Mouse (Mus musculus): Measurements from ENCODE around the gene Igsf11. TPM values are rescaled to one million over a fixed set of nuclear protein-coding genes. Genes with fewer than 3 reads are reported as not detected.

Igsf11 gene
- polyA plus RNA-seq, 1 experiment from 2014 or later, result 3.2 TPM

DNA sequence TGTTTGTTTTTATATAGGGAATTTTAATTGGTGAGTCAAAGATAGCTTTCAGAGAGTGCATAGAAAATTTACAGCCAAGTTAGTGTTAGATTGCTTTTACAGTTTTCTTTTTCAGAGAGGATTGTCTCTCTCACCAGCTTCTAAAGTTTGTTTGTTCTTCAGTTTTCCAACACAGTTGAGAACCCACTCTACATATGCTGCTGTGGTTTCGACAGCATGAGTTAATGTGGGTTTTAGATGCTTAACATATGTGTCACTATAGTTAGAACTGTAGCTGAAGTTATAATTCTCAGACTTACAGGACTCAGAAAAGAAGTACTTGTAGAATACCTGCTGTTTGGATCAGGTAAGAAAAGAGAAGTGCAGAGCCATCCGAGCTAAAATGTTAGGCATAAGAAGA, 25.6 kb downstream of the Igsf11 start:
- Histone ChIP-seq H3K36me3 (ENCODE audit: control insufficient read depth, insufficient read depth, low read length) (no peaks in the 10 kb centered on the region), H3K4me3 (ENCODE audit: low read depth, low read length) (no peak overlapping the region), H3K4me1 (ENCODE audit: control insufficient read depth, insufficient read depth, low read length) (no peaks in the 10 kb centered on the region), H3K27ac (ENCODE audit: low read length) (no peak overlapping the region), H3K4me2 (ENCODE audit: low read length) (no peak overlapping the region), H3K9ac (ENCODE audit: low read depth, low read length) (no peak overlapping the region), H3K27me3 (ENCODE audit: control insufficient read depth, insufficient read depth, low read depth, low read length) (no peaks in the 10 kb centered on the region), H3K9me3 (replicated peaks; ENCODE audit: control insufficient read depth, low read length, poor library complexity, severe bottlenecking) (no peaks in the 10 kb centered on the region)
- ATAC-seq, result no peak
- WGBS, result 95% methylated on average over 2 of the region's 2 CpGs

DNA sequence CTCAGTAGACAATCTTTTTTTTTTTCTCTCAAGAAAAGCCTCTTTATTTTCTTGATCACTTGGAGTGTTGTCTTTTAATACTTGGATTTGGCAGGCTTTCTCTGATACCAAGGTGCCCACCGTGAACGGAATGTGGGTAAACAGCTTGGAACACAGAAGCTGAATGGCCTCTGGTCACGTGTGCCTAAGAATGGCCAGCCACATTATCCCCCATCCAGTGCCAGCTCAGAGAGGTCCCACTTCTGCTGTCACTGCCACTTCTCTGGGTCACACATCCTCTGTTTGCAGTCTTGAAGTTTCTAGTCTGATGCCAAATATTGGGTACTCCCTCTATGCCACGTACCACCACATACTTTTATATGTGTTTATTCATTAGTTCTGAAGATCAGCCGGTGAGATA, 28.0 kb downstream of the Igsf11 start:
- WGBS, result 75% methylated on average over 5 of the region's 5 CpGs
- H3K9me3 ChIP-seq (replicated peaks; ENCODE audit: control insufficient read depth, low read length, poor library complexity, severe bottlenecking), result no peaks in the 10 kb centered on the region

DNA sequence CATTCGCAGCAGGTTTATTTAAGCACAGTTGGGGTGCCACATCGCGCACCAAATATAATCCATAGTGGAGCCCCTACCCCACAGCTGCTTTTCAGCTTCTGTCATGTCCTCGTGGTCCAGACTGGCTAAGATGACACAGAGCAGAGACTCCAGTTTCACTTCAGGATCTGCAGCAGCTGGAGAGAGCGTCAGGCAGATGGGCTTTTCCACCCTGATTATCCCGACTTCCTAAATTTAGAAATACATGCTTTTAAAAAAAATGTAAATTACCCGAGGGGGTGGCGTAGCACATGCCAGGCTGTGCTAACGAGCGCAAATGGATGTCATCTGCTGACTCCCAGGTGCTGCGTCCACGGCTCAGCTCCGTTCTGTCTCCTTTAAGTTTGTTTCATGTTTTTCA, 32.5 kb downstream of the Igsf11 start:
- no peaks in the 10 kb centered on the region for H3K9me3 ChIP-seq (replicated peaks; ENCODE audit: control insufficient read depth, low read length, poor library complexity, severe bottlenecking)
- WGBS, result 57% methylated on average over 13 of the region's 13 CpGs
- no peaks in the 10 kb centered on the region for H3K36me3 ChIP-seq (ENCODE audit: control insufficient read depth, insufficient read depth, low read length)
- no peaks in the 10 kb centered on the region for H3K27me3 ChIP-seq (ENCODE audit: control insufficient read depth, insufficient read depth, low read depth, low read length)
- H3K4me2 ChIP-seq (ENCODE audit: low read length), result peak overlapping the region; percentile 23; the same call in 1 of the 2 replicates
- ATAC-seq, result peak; percentile 45; the same call in 1 of the 2 replicates
- no peak overlapping the region for H3K4me3 ChIP-seq (ENCODE audit: low read depth, low read length)
- H3K4me1 ChIP-seq (ENCODE audit: control insufficient read depth, insufficient read depth, low read length), result 0 out of 2 replicates have a peak, but pooled peaks cover 2% of the 10 kb centered on the region
- no peak overlapping the region for H3K27ac ChIP-seq (ENCODE audit: low read length)
- no peak overlapping the region for H3K9ac ChIP-seq (ENCODE audit: low read depth, low read length)

More for the DNA sequence above, 28.0 kb downstream of the Igsf11 start:
- H3K27ac ChIP-seq (ENCODE audit: low read length), result no peak overlapping the region
- no peak overlapping the region for H3K9ac ChIP-seq (ENCODE audit: low read depth, low read length)
- H3K4me3 ChIP-seq (ENCODE audit: low read depth, low read length), result no peak overlapping the region
- no peaks in the 10 kb centered on the region for H3K27me3 ChIP-seq (ENCODE audit: control insufficient read depth, insufficient read depth, low read depth, low read length)
- H3K4me1 ChIP-seq (ENCODE audit: control insufficient read depth, insufficient read depth, low read length), result 0 out of 2 replicates have a peak, but pooled peaks cover 2% of the 10 kb centered on the region
- H3K4me2 ChIP-seq (ENCODE audit: low read length), result no peak overlapping the region
- H3K36me3 ChIP-seq (ENCODE audit: control insufficient read depth, insufficient read depth, low read length), result no peaks in the 10 kb centered on the region
- 0 out of 2 replicates have a peak, but pooled peaks have one; percentile 48 for ATAC-seq

DNA sequence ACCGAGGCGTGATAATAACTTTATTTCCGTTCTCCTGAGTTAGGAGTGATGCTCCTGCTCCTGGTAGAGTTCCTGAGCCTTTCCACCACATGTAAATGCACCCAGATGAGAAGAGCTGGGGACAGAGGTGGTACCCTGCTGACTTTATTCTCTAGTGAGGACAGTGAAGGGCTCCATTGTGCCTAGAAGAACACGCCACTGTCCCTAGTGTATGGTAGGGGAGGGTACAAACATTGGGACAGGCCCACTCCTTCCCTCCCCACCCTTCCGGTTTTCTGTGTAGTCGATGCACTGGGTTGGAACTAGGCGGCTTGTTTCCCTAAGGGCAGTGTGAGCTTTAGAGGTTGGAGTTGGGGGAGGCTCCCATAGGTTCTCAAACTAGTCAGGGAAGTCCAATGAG, 36.3 kb downstream of the Igsf11 start:
- H3K9ac ChIP-seq (ENCODE audit: low read depth, low read length), result no peak overlapping the region
- no peaks in the 10 kb centered on the region for H3K27me3 ChIP-seq (ENCODE audit: control insufficient read depth, insufficient read depth, low read depth, low read length)
- H3K27ac ChIP-seq (ENCODE audit: low read length), result no peak overlapping the region
- 0 out of 2 replicates have a peak, but pooled peaks have one; percentile 8 for ATAC-seq
- no peak overlapping the region for H3K4me2 ChIP-seq (ENCODE audit: low read length)
- H3K4me3 ChIP-seq (ENCODE audit: low read depth, low read length), result no peak overlapping the region
- H3K9me3 ChIP-seq (replicated peaks; ENCODE audit: control insufficient read depth, low read length, poor library complexity, severe bottlenecking), result no peaks in the 10 kb centered on the region
- H3K36me3 ChIP-seq (ENCODE audit: control insufficient read depth, insufficient read depth, low read length), result no peaks in the 10 kb centered on the region
- 88% methylated on average over 7 of the region's 7 CpGs for WGBS
- 0 out of 2 replicates have a peak, but pooled peaks cover 2% of the 10 kb centered on the region for H3K4me1 ChIP-seq (ENCODE audit: control insufficient read depth, insufficient read depth, low read length)

DNA sequence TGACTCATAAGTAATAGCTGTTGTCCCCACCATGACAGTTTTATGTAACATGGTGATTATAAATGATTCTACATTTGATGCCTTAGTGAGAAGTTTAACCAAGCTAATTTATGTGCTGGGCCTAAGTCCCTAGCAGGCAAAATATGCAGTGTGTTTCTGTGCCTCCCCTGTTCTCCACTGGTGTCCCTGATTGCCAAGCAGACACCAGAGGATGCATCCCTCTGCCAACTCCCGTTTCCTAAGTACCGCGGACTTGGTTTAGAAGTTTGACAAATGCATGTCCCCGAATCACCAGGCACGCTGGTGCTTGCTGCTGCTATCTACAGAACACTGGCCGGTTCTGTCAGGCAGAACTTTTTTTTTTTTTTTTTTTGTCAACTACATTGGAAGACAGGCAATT, 39.0 kb downstream of the Igsf11 start:
- H3K27me3 ChIP-seq (ENCODE audit: control insufficient read depth, insufficient read depth, low read depth, low read length), result no peaks in the 10 kb centered on the region
- H3K4me2 ChIP-seq (ENCODE audit: low read length), result no peak overlapping the region
- no peak overlapping the region for H3K4me3 ChIP-seq (ENCODE audit: low read depth, low read length)
- H3K4me1 ChIP-seq (ENCODE audit: control insufficient read depth, insufficient read depth, low read length), result no peaks in the 10 kb centered on the region
- 70% methylated on average over 6 of the region's 6 CpGs for WGBS
- H3K9ac ChIP-seq (ENCODE audit: low read depth, low read length), result no peak overlapping the region
- ATAC-seq, result no peak
- no peak overlapping the region for H3K27ac ChIP-seq (ENCODE audit: low read length)
- H3K36me3 ChIP-seq (ENCODE audit: control insufficient read depth, insufficient read depth, low read length), result no peaks in the 10 kb centered on the region
- H3K9me3 ChIP-seq (replicated peaks; ENCODE audit: control insufficient read depth, low read length, poor library complexity, severe bottlenecking), result no peaks in the 10 kb centered on the region

DNA sequence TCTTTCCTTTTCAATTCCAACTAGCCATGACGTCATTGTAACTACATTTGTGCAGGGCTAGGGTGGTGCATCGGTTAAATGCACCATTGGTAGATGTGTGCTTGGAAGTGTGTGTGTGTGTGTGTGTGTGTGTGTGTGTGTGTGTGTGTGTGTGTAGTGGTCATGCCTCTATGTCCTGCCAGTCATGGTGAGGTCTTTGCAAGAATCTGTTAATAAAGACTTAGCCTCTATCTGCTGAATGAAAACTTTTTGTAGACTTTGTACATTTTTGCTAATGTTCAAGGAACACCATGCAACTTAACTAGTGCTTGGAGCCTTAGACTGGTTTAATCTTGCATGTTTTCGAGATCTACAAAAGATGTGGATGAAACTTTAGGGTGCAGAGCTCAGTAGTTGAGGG, 48.3 kb downstream of the Igsf11 start:
- Histone ChIP-seq H3K4me1 (ENCODE audit: control insufficient read depth, insufficient read depth, low read length) (no peaks in the 10 kb centered on the region), H3K4me3 (ENCODE audit: low read depth, low read length) (no peak overlapping the region), H3K4me2 (ENCODE audit: low read length) (no peak overlapping the region), H3K9ac (ENCODE audit: low read depth, low read length) (no peak overlapping the region), H3K27me3 (ENCODE audit: control insufficient read depth, insufficient read depth, low read depth, low read length) (no peaks in the 10 kb centered on the region), H3K36me3 (ENCODE audit: control insufficient read depth, insufficient read depth, low read length) (no peaks in the 10 kb centered on the region), H3K9me3 (replicated peaks; ENCODE audit: control insufficient read depth, low read length, poor library complexity, severe bottlenecking) (no peaks in the 10 kb centered on the region), H3K27ac (ENCODE audit: low read length) (peak overlapping the region; percentile 47; the same call in 1 of the 2 replicates)
- ATAC-seq, result no peak
- 51% methylated on average over 3 of the region's 3 CpGs for WGBS

DNA sequence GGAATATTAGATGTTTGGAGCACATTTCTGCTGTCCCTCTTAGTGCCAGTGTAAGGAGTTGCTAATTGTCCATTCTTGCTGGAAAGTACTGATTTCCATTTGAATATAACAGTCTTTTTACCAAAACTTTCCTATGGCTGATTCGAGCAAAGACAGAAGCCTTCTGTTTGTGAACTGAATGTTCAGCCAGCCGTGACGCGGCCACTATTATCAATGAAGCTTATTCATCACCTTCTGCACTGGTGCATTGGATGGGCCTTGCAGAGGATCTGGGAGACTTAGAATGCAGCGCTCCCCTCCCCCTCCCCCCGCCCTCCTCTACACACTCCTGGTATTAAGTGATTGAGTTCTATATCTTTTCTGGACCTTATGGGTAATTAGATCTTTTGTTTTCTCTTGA, 48.8 kb downstream of the Igsf11 start:
- no peaks in the 10 kb centered on the region for H3K4me1 ChIP-seq (ENCODE audit: control insufficient read depth, insufficient read depth, low read length)
- no peak overlapping the region for H3K4me3 ChIP-seq (ENCODE audit: low read depth, low read length)
- H3K27me3 ChIP-seq (ENCODE audit: control insufficient read depth, insufficient read depth, low read depth, low read length), result no peaks in the 10 kb centered on the region
- ATAC-seq, result peak; percentile 61
- 16% methylated on average over 6 of the region's 6 CpGs for WGBS
- no peaks in the 10 kb centered on the region for H3K36me3 ChIP-seq (ENCODE audit: control insufficient read depth, insufficient read depth, low read length)
- no peak overlapping the region for H3K9ac ChIP-seq (ENCODE audit: low read depth, low read length)
- no peaks in the 10 kb centered on the region for H3K9me3 ChIP-seq (replicated peaks; ENCODE audit: control insufficient read depth, low read length, poor library complexity, severe bottlenecking)
- no peak overlapping the region for H3K4me2 ChIP-seq (ENCODE audit: low read length)
- peak overlapping the region; percentile 47; the same call in 1 of the 2 replicates for H3K27ac ChIP-seq (ENCODE audit: low read length)

DNA sequence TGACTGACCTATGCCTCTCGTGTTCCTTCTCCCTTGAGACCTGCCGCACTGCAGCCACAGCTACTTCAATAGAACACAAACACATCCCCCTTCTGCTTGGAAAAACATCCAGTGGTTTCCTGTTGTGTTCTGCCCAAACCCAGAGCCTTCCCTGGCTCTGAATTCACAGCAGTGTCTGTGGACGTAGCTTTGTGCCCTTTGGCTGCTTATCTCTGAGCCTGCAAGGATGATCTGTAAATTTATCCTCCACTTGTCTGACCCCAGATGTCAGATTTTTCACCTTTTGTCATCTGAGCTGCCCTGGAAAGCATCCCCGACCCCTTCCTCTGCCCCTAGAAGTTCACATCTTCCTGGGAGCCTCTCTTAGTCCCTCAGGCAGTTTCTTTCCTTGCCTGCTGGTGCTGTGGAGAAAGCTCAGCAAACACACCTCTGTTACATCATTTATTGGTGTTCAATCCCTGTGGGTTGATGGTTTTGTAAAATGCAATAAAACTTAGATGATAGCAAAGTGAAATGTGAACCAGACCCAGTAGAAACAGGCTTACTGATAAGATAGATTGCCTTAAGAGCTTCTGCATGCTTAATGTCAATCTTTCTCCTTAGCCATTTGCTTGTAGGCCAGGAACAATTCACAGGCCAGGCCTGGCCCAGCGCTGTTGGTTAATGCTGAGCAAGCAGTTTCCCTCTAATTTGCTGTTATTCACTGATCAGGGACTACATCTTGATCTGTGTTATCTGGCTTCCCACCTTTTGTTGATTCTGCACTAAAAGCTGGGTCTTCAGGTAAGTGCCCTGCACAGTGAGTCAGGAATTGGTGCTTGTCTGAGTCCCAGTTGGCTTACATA, 51.5 kb downstream of the Igsf11 start:
- no peak overlapping the region for H3K4me3 ChIP-seq (ENCODE audit: low read depth, low read length)
- no peaks in the 10 kb centered on the region for H3K4me1 ChIP-seq (ENCODE audit: control insufficient read depth, insufficient read depth, low read length)
- no peak overlapping the region for H3K27ac ChIP-seq (ENCODE audit: low read length)
- WGBS, result 56% methylated on average over 5 of the region's 5 CpGs
- no peak overlapping the region for H3K4me2 ChIP-seq (ENCODE audit: low read length)
- no peaks in the 10 kb centered on the region for H3K27me3 ChIP-seq (ENCODE audit: control insufficient read depth, insufficient read depth, low read depth, low read length)
- no peaks in the 10 kb centered on the region for H3K36me3 ChIP-seq (ENCODE audit: control insufficient read depth, insufficient read depth, low read length)
- no peaks in the 10 kb centered on the region for H3K9me3 ChIP-seq (replicated peaks; ENCODE audit: control insufficient read depth, low read length, poor library complexity, severe bottlenecking)
- no peak overlapping the region for H3K9ac ChIP-seq (ENCODE audit: low read depth, low read length)
- ATAC-seq, result no peak

DNA sequence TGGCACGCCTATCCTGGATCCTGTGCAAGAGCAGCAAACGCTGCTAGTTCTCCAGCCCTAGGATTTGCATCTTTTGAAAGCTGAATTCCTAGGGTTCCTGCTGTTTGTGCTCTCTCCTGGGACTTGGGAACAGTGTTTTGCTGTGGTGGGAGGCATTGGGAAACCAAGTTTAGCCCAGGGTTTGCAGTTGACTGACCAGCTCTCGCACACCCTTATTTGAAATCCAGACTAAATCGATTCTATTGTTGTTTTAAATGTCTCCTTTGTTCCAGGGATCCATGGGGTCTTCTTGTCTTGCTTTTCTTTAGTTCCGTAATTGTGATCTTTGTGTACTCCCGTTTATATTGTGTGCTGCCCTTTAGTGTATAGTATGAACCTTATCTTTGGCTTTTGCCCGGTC, 52.6 kb downstream of the Igsf11 start:
- H3K4me3 ChIP-seq (ENCODE audit: low read depth, low read length), result no peak overlapping the region
- H3K27ac ChIP-seq (ENCODE audit: low read length), result peak overlapping the region; percentile 2; the same call in 1 of the 2 replicates
- H3K4me1 ChIP-seq (ENCODE audit: control insufficient read depth, insufficient read depth, low read length), result no peaks in the 10 kb centered on the region
- no peak overlapping the region for H3K9ac ChIP-seq (ENCODE audit: low read depth, low read length)
- WGBS, result 44% methylated on average over 7 of the region's 7 CpGs
- ATAC-seq, result no peak
- no peaks in the 10 kb centered on the region for H3K36me3 ChIP-seq (ENCODE audit: control insufficient read depth, insufficient read depth, low read length)
- H3K27me3 ChIP-seq (ENCODE audit: control insufficient read depth, insufficient read depth, low read depth, low read length), result no peaks in the 10 kb centered on the region
- H3K9me3 ChIP-seq (replicated peaks; ENCODE audit: control insufficient read depth, low read length, poor library complexity, severe bottlenecking), result no peaks in the 10 kb centered on the region
- no peak overlapping the region for H3K4me2 ChIP-seq (ENCODE audit: low read length)

Measured in midbrain, embryonic 16.5 days (tissue).